Mouse (Mus musculus): ENCODE data around the gene Wipf1. TPM values are rescaled to one million over a fixed set of nuclear protein-coding genes. Genes with fewer than 3 reads are reported as not detected.

Gene Wipf1
- polyA plus RNA-seq, 1 experiment from 2014 or later = 10.3 TPM

GRCm38 (mm10) chr2:73456886-73457285, 72.6 kb downstream of the Wipf1 start:
- 88% methylated on average over 6 of the region's 6 CpGs for WGBS
- TF ChIP-seq CTCF (IDR thresholded peaks at IDR 0.05; ENCODE audit: low read depth) = no peak
- no peaks in the 10 kb centered on the region for H3K4me1 ChIP-seq (replicated peaks; ENCODE audit: control insufficient read depth, insufficient read depth, low read length)
- no peak for ATAC-seq
- H3K9ac ChIP-seq (ENCODE audit: low read depth, low read length) = no peak overlapping the region
- no peaks in the 10 kb centered on the region for H3K27me3 ChIP-seq (replicated peaks; ENCODE audit: control insufficient read depth, insufficient read depth, low read length)
- no peaks in the 10 kb centered on the region for H3K9me3 ChIP-seq (ENCODE audit: control insufficient read depth)
- H3K4me3 ChIP-seq (ENCODE audit: low read depth, low read length) = no peak overlapping the region
- H3K36me3 ChIP-seq (ENCODE audit: control insufficient read depth, insufficient read depth) = no peaks in the 10 kb centered on the region
- H3K4me2 ChIP-seq (replicated peaks; ENCODE audit: low read depth) = no peak overlapping the region
- H3K27ac ChIP-seq (ENCODE audit: low read depth, low read length) = no peak overlapping the region

DNA sequence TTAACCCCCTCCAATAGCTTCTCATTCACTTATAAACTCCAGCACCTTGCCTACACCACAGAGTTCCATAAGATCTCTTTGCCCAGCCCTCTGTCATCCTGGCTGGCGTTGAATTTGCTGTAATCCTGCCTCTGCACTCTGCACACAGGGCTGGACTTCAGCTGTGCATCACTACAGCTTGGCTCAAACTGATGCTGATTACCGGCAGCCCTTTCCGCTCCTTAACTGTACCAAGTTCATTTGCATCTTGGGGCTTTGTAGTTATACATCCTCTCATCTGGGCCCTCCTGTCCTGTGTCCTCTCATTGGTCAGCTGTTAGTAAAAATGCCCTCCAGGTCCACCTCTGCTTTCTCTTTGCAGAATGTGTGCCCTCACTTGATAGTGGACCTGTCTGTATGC, 73.4 kb downstream of the Wipf1 start:
- H3K4me3 ChIP-seq (ENCODE audit: low read depth, low read length) = no peak overlapping the region
- no peaks in the 10 kb centered on the region for H3K9me3 ChIP-seq (ENCODE audit: control insufficient read depth)
- TF ChIP-seq CTCF (IDR thresholded peaks at IDR 0.05; ENCODE audit: low read depth) = no peak
- no peak overlapping the region for H3K4me2 ChIP-seq (replicated peaks; ENCODE audit: low read depth)
- H3K4me1 ChIP-seq (replicated peaks; ENCODE audit: control insufficient read depth, insufficient read depth, low read length) = no peaks in the 10 kb centered on the region
- no peak overlapping the region for H3K9ac ChIP-seq (ENCODE audit: low read depth, low read length)
- no peak overlapping the region for H3K27ac ChIP-seq (ENCODE audit: low read depth, low read length)
- H3K27me3 ChIP-seq (replicated peaks; ENCODE audit: control insufficient read depth, insufficient read depth, low read length) = no peaks in the 10 kb centered on the region
- H3K36me3 ChIP-seq (ENCODE audit: control insufficient read depth, insufficient read depth) = no peaks in the 10 kb centered on the region
- WGBS = 90% methylated on average over 3 of the region's 3 CpGs
- no peak for ATAC-seq

DNA sequence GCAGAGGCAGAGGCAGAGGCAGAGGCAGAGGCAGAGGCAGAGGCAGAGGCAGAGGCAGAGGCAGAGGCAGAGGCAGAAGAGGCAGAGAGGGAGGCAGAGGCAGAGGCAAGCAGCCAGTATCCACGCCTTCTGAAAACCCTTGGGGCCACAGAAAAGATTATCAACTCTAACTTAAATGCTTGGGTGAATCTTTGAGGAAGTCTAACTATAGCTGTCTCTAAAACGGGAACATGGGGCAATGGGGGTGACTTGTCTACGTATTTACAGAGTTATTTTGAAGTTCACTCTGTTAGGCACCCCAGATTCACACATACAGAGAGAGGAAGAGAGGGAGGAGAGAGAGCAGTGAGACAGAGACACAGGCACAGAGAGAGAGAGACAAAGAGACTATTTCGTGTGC, 74.0 kb downstream of the Wipf1 start:
- TF ChIP-seq CTCF (IDR thresholded peaks at IDR 0.05; ENCODE audit: low read depth) = no peak
- ATAC-seq = no peak
- WGBS = 80% methylated on average over 4 of the region's 4 CpGs

GRCm38 (mm10) chr2:73454682-73455081, 74.9 kb downstream of the Wipf1 start:
- Histone ChIP-seq H3K9ac (ENCODE audit: low read depth, low read length) (no peak overlapping the region), H3K4me1 (replicated peaks; ENCODE audit: control insufficient read depth, insufficient read depth, low read length) (no peaks in the 10 kb centered on the region), H3K9me3 (ENCODE audit: control insufficient read depth) (no peaks in the 10 kb centered on the region), H3K27me3 (replicated peaks; ENCODE audit: control insufficient read depth, insufficient read depth, low read length) (no peaks in the 10 kb centered on the region), H3K36me3 (ENCODE audit: control insufficient read depth, insufficient read depth) (no peaks in the 10 kb centered on the region), H3K27ac (ENCODE audit: low read depth, low read length) (no peak overlapping the region), H3K4me2 (replicated peaks; ENCODE audit: low read depth) (no peak overlapping the region), H3K4me3 (ENCODE audit: low read depth, low read length) (no peak overlapping the region)
- WGBS = 88% methylated on average over 13 of the region's 13 CpGs
- TF ChIP-seq CTCF (IDR thresholded peaks at IDR 0.05; ENCODE audit: low read depth) = no peak
- ATAC-seq = no peak

More for the DNA sequence above, 74.0 kb downstream of the Wipf1 start:
- H3K4me1 ChIP-seq (replicated peaks; ENCODE audit: control insufficient read depth, insufficient read depth, low read length) = no peaks in the 10 kb centered on the region
- H3K36me3 ChIP-seq (ENCODE audit: control insufficient read depth, insufficient read depth) = no peaks in the 10 kb centered on the region
- no peak overlapping the region for H3K4me3 ChIP-seq (ENCODE audit: low read depth, low read length)
- no peaks in the 10 kb centered on the region for H3K27me3 ChIP-seq (replicated peaks; ENCODE audit: control insufficient read depth, insufficient read depth, low read length)
- no peak overlapping the region for H3K27ac ChIP-seq (ENCODE audit: low read depth, low read length)
- no peak overlapping the region for H3K9ac ChIP-seq (ENCODE audit: low read depth, low read length)
- no peaks in the 10 kb centered on the region for H3K9me3 ChIP-seq (ENCODE audit: control insufficient read depth)
- H3K4me2 ChIP-seq (replicated peaks; ENCODE audit: low read depth) = no peak overlapping the region

DNA sequence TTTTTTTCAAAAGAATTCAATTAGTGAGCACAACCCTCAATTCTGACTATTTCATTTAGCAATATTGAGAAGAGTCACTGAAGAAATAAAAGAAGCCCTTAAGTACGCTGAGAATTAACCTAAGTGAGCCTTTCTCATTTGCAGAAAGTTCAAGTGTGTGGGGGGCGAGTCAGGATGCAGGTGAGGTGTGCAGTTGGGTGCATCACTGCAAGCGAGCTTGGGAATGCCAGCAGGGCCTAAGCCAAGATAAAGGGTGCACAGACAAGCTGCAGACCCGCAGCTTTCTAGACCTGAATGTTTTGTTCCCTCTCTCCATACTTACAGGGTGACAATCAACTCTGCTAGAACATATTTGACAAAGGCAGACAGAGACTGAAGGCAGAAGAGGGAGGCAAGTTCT, 75.3 kb downstream of the Wipf1 start:
- Histone ChIP-seq H3K9me3 (ENCODE audit: control insufficient read depth) (no peaks in the 10 kb centered on the region), H3K4me3 (ENCODE audit: low read depth, low read length) (no peak overlapping the region), H3K36me3 (ENCODE audit: control insufficient read depth, insufficient read depth) (no peaks in the 10 kb centered on the region), H3K4me2 (replicated peaks; ENCODE audit: low read depth) (no peak overlapping the region), H3K4me1 (replicated peaks; ENCODE audit: control insufficient read depth, insufficient read depth, low read length) (0 out of 2 replicates have a peak, but pooled peaks cover 3% of the 10 kb centered on the region), H3K27ac (ENCODE audit: low read depth, low read length) (no peak overlapping the region), H3K9ac (ENCODE audit: low read depth, low read length) (no peak overlapping the region), H3K27me3 (replicated peaks; ENCODE audit: control insufficient read depth, insufficient read depth, low read length) (no peaks in the 10 kb centered on the region)
- no peak for ATAC-seq
- 83% methylated on average over 4 of the region's 4 CpGs for whole genome bisulfite sequencing
- TF ChIP-seq CTCF (IDR thresholded peaks at IDR 0.05; ENCODE audit: low read depth) = no peak

- ATAC-seq = no peak
- TF ChIP-seq CTCF (IDR thresholded peaks at IDR 0.05; ENCODE audit: low read depth) = no peak
- Histone ChIP-seq H3K9ac (ENCODE audit: low read depth, low read length) (no peak overlapping the region), H3K4me3 (ENCODE audit: low read depth, low read length) (no peak overlapping the region), H3K27me3 (replicated peaks; ENCODE audit: control insufficient read depth, insufficient read depth, low read length) (no peaks in the 10 kb centered on the region), H3K27ac (ENCODE audit: low read depth, low read length) (no peak overlapping the region), H3K4me1 (replicated peaks; ENCODE audit: control insufficient read depth, insufficient read depth, low read length) (0 out of 2 replicates have a peak, but pooled peaks cover 5% of the 10 kb centered on the region), H3K36me3 (ENCODE audit: control insufficient read depth, insufficient read depth) (no peaks in the 10 kb centered on the region), H3K9me3 (ENCODE audit: control insufficient read depth) (no peaks in the 10 kb centered on the region), H3K4me2 (replicated peaks; ENCODE audit: low read depth) (no peak overlapping the region)
- WGBS = 59% methylated on average over 4 of the region's 4 CpGs
These were observed 75.8 kb downstream of the Wipf1 start for GRCm38 (mm10) chr2:73453717-73454116.

GRCm38 (mm10) chr2:73453085-73453484, 76.4 kb downstream of the Wipf1 start:
- no peaks in the 10 kb centered on the region for H3K27me3 ChIP-seq (replicated peaks; ENCODE audit: control insufficient read depth, insufficient read depth, low read length)
- TF ChIP-seq CTCF (IDR thresholded peaks at IDR 0.05; ENCODE audit: low read depth) = no peak
- no peak overlapping the region for H3K9ac ChIP-seq (ENCODE audit: low read depth, low read length)
- H3K27ac ChIP-seq (ENCODE audit: low read depth, low read length) = no peak overlapping the region
- no peak for ATAC-seq
- H3K4me2 ChIP-seq (replicated peaks; ENCODE audit: low read depth) = no peak overlapping the region
- 0 out of 2 replicates have a peak, but pooled peaks cover 5% of the 10 kb centered on the region for H3K4me1 ChIP-seq (replicated peaks; ENCODE audit: control insufficient read depth, insufficient read depth, low read length)
- no peak overlapping the region for H3K4me3 ChIP-seq (ENCODE audit: low read depth, low read length)
- no peaks in the 10 kb centered on the region for H3K9me3 ChIP-seq (ENCODE audit: control insufficient read depth)
- 66% methylated on average over 5 of the region's 5 CpGs for WGBS
- H3K36me3 ChIP-seq (ENCODE audit: control insufficient read depth, insufficient read depth) = no peaks in the 10 kb centered on the region
